Mouse (Mus musculus) stomach, embryonic 14.5 days (tissue): ENCODE measurements at regions not wholly inside any gene's neighbourhood (a gene's known extent, or its start where the extent isn't known, plus 50 kb on each side); places are given as distances from the start of the nearest gene placed in this dataset.

Experiments
- ATAC-seq: fragments of 200-750 bp; cut with Nextera tagmentation; 2 replicates; pipeline ENCODE4 v1.8.0; 2017; ENCODE audit warnings: low read depth, moderate TSS enrichment; ENCODE audit not compliant: insufficient number of reproducible peaks, insufficient read depth, low FRiP score
- H3K27ac ChIP-seq: fragments of 300-500 bp; sonication (generic); 2 replicates; pipeline ENCODE4 v1.5.1; 2014; ENCODE audit warnings: mild to moderate bottlenecking, low read length, moderate library complexity, mixed read lengths
- H3K27me3 ChIP-seq: fragments of 300-500 bp; sonication (generic); 2 replicates; pipeline ENCODE4 v1.6.1; 2014; ENCODE audit warnings: low read length, control low read depth, mixed read lengths; ENCODE audit not compliant: control insufficient read depth, insufficient read depth
- H3K36me3 ChIP-seq: fragments of 300-500 bp; sonication (generic); 2 replicates; pipeline ENCODE4 v1.6.1; 2014; ENCODE audit warnings: mild to moderate bottlenecking, control low read depth, low read length, moderate library complexity, mixed read lengths; ENCODE audit not compliant: control insufficient read depth, insufficient read depth
- H3K4me1 ChIP-seq: fragments of 300-500 bp; sonication (generic); 2 replicates; pipeline ENCODE4 v1.6.1; 2014; ENCODE audit warnings: low read length, control low read depth, mixed read lengths; ENCODE audit not compliant: control insufficient read depth, insufficient read depth
- H3K4me2 ChIP-seq: fragments of 300-500 bp; sonication (generic); replicated peaks from 2 replicates; pipeline ENCODE4 v1.6.1; 2014; ENCODE audit warnings: low read depth, low read length, control low read depth
- H3K4me3 ChIP-seq: fragments of 300-500 bp; sonication (generic); 2 replicates; pipeline ENCODE4 v1.5.1; 2014; ENCODE audit warnings: low read depth, low read length, control low read depth
- H3K9ac ChIP-seq: fragments of 300-500 bp; sonication (generic); replicated peaks from 2 replicates; pipeline ENCODE4 v1.6.1; 2014; ENCODE audit warnings: low read depth, mild to moderate bottlenecking, control low read depth, low read length, moderate library complexity, mixed read lengths
- H3K9me3 ChIP-seq: fragments of 300-500 bp; sonication (generic); 2 replicates; pipeline ENCODE4 v1.6.1; 2016; ENCODE audit warnings: low read depth, low read length, control low read depth; ENCODE audit not compliant: control insufficient read depth
- WGBS: fragments of 180-500 bp; shearing (Covaris S2); extraction: QIAGEN DNeasy Blood & Tissue Kit; methylation state at CpG from one replicate; pipeline ENCODE4 v1.1.7; 2014; 5-methylcytosine and 5-hydroxymethylcytosine counted together

DNA sequence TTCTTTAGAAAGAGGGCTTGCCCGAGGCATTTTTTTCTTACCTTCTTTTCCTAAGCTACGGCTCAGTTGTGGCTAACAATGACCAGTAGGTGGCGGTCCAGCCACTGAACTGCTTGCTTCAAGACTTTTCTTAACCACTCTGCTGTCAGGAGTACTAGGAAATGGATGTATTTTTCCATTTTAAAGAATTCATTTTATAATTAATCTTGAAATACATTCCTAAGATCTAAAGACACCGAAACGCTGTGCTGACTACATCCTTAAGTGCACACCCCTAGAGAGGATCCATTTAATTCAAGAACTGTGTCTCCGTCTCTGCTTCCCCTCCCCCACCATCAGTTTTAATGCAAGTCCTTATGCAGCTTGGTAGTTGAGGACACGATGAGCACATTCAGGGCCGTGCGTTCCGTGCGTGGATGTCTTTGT is 278.9 kb downstream of the Lnpk start:
- ATAC-seq = peak; percentile 53; the same call in 1 of the 2 replicates
- WGBS = 1% methylated on average over 11 of the region's 11 CpGs
- Histone ChIP-seq H3K4me2 (peak overlapping the region; percentile 29), H3K4me3 (peak overlapping the region; percentile 10), H3K27me3 (no peaks in the 10 kb centered on the region), H3K9me3 (no peaks in the 10 kb centered on the region), H3K27ac (no peak overlapping the region), H3K9ac (no peak overlapping the region), H3K36me3 (no peaks in the 10 kb centered on the region), H3K4me1 (no peaks in the 10 kb centered on the region)

DNA sequence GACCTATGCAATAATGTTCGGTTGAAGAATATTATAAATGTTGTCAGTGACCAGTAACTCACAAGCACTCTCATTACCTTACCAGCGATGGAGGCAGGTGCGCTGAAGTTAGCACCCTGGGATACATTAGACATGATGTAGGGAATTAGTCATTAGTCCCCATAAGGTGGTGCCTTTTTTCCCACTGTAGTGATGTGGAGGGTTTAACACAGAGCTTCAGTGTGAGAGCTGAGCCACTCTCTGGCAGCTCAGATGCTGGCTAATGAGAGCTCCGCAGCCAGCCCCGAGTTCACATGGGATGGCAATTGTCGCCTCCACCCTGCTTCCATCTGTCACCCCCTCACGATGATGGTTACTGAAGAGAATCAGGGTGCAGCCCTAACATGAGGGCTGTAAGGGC is 286.6 kb downstream of the Lnpk start:
- Histone ChIP-seq H3K27me3 (no peaks in the 10 kb centered on the region), H3K36me3 (no peaks in the 10 kb centered on the region), H3K27ac (no peak overlapping the region), H3K4me2 (no peak overlapping the region), H3K4me1 (no peaks in the 10 kb centered on the region), H3K4me3 (no peak overlapping the region), H3K9me3 (no peaks in the 10 kb centered on the region), H3K9ac (no peak overlapping the region)
- ATAC-seq = no peak
- 91% methylated on average over 7 of the region's 7 CpGs for WGBS

- H3K4me2 ChIP-seq = no peak overlapping the region
- 88% methylated on average over 8 of the region's 8 CpGs for WGBS
- H3K4me1 ChIP-seq = no peaks in the 10 kb centered on the region
- H3K27ac ChIP-seq = no peak overlapping the region
- no peak overlapping the region for H3K9ac ChIP-seq
- H3K9me3 ChIP-seq = no peaks in the 10 kb centered on the region
- no peak for ATAC-seq
- no peaks in the 10 kb centered on the region for H3K36me3 ChIP-seq
- H3K4me3 ChIP-seq = no peak overlapping the region
- H3K27me3 ChIP-seq = no peaks in the 10 kb centered on the region
Observed at GRCm38 (mm10) chr2:74291416-74292396, 287.5 kb downstream of the Lnpk start.

- WGBS = 89% methylated on average over 4 of the region's 4 CpGs
- Histone ChIP-seq H3K4me2 (no peak overlapping the region), H3K36me3 (no peaks in the 10 kb centered on the region), H3K27me3 (no peaks in the 10 kb centered on the region), H3K9ac (no peak overlapping the region), H3K9me3 (no peaks in the 10 kb centered on the region), H3K27ac (no peak overlapping the region), H3K4me3 (no peak overlapping the region), H3K4me1 (no peaks in the 10 kb centered on the region)
- ATAC-seq = no peak
Observed at GRCm38 (mm10) chr2:74285624-74286023, 293.6 kb downstream of the Lnpk start.

- H3K27ac ChIP-seq = no peak overlapping the region
- H3K36me3 ChIP-seq = no peaks in the 10 kb centered on the region
- WGBS = 81% methylated on average over 6 of the region's 6 CpGs
- no peak overlapping the region for H3K4me3 ChIP-seq
- H3K9me3 ChIP-seq = no peaks in the 10 kb centered on the region
- no peaks in the 10 kb centered on the region for H3K27me3 ChIP-seq
- ATAC-seq = no peak
- no peak overlapping the region for H3K9ac ChIP-seq
- H3K4me1 ChIP-seq = no peaks in the 10 kb centered on the region
- H3K4me2 ChIP-seq = no peak overlapping the region
Observed at GRCm38 (mm10) chr2:74264963-74265362, 314.3 kb downstream of the Lnpk start.

DNA sequence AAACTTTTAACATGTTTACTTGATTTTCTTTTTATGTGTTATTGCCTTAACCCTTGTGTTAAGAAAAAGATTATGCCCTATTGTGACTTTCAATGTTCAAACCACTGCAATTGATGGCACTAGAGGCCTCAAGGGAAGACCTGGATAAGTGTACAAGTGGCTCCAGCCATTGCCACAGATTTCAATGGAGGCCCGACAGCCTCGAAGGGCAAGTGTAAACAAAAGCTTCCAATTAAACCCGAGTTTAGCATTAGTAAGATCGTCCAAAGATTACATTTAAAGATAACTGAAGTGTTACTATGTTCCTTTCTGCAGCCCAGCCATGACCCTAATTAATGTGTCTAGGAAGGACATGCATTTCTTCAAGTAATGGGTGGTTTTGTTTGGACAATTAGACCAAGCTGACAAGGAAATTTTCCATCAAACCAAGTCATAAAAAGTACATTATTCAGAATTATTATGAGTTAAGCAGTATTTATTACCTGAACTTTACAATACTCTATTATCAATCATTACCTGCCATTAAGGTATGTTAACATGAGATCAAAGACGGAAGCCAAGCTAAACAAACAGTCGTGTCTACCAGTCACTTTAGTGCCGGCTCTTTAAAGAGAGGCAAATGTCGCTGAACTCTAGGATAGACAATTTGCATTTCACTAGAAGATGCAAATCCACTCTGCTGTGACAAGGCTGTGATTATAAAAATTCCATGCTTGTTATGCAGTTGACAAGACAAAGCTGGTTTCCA is 322.0 kb downstream of the Lnpk start:
- Histone ChIP-seq H3K4me3 (no peak overlapping the region), H3K4me1 (no peaks in the 10 kb centered on the region), H3K9ac (no peak overlapping the region), H3K27me3 (no peaks in the 10 kb centered on the region), H3K9me3 (no peaks in the 10 kb centered on the region), H3K36me3 (no peaks in the 10 kb centered on the region), H3K4me2 (no peak overlapping the region), H3K27ac (no peak overlapping the region)
- WGBS = 11% methylated on average over 8 of the region's 8 CpGs
- no peak for ATAC-seq

DNA sequence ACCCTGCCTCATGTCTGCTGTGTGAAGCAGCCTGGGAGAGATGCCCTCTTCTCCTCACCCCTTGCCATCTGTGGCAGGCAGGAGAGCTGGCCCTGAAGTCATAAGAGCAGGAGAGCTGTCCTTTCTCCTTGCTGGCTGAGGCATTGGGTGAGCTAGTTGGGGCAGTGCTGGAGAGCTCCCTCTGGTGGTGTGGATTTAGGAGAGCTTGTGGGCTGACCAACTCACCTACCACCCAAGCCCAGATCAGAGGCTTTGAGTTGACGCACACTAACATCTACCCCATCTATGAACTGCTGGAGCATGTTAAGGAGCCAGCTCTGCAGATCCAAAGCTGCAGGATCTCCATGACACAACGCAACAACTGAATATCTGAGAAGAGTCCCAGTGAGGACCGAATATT is 331.7 kb downstream of the Lnpk start:
- no peaks in the 10 kb centered on the region for H3K9me3 ChIP-seq
- H3K9ac ChIP-seq = no peak overlapping the region
- peaks cover 3% of the 10 kb centered on the region; the same call in 1 of the 2 replicates for H3K4me1 ChIP-seq
- H3K27me3 ChIP-seq = no peaks in the 10 kb centered on the region
- 97% methylated on average over 3 of the region's 3 CpGs for WGBS
- no peak overlapping the region for H3K4me3 ChIP-seq
- no peak for ATAC-seq
- no peak overlapping the region for H3K27ac ChIP-seq
- no peak overlapping the region for H3K4me2 ChIP-seq
- H3K36me3 ChIP-seq = no peaks in the 10 kb centered on the region

DNA sequence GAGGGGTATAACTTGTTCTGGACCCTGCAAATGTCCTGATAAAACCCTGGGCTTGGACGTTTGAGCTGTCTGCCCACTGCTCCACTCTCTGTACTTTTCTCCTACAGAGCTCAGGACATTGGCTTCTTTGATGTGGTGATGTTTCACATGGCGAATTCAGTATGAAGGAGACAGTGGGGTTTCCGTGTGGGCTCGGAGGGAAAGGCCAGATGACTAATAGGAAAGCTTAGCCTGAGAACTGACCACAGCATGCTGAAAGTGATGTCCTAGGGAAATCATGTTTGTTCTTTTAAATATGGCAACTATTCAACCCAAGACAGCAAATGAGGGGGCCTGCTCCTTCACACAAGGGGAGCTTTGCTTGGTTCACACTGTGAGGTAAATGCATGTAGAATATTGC is 332.6 kb downstream of the Lnpk start:
- Histone ChIP-seq H3K9ac (no peak overlapping the region), H3K4me1 (peaks cover 3% of the 10 kb centered on the region; the same call in 1 of the 2 replicates), H3K27me3 (no peaks in the 10 kb centered on the region), H3K36me3 (no peaks in the 10 kb centered on the region), H3K4me3 (no peak overlapping the region), H3K4me2 (no peak overlapping the region), H3K27ac (no peak overlapping the region), H3K9me3 (no peaks in the 10 kb centered on the region)
- WGBS = 85% methylated on average over 4 of the region's 4 CpGs
- ATAC-seq = no peak
